Mouse (Mus musculus): ENCODE measurements at regions not wholly inside any gene's neighbourhood (a gene's known extent, or its start where the extent isn't known, plus 50 kb on each side); places are given as distances from the start of the nearest gene placed in this dataset.

GRCm38 (mm10) chr4:7154256-7154655, 1084.6 kb downstream of the Car8 start:
- no peak for TF ChIP-seq NRF1 (IDR thresholded peaks at IDR 0.05; ENCODE audit: low read depth, low read length)
- no peak for TF ChIP-seq ZC3H11A (IDR thresholded peaks at IDR 0.05; ENCODE audit: low read depth, low read length)
- no peak for TF ChIP-seq CTCF (conservative IDR thresholded peaks at IDR 0.05 in 1 of 2, IDR thresholded peaks at IDR 0.05 in 1 of 2; ENCODE audit: low read depth in 2 of 2, low read length in 2 of 2)
- TF ChIP-seq MAFK (IDR thresholded peaks at IDR 0.05; ENCODE audit: insufficient replicate concordance, low read length): no peak
- TF ChIP-seq IRF4 (IDR thresholded peaks at IDR 0.05; ENCODE audit: low read depth, low read length): peak; percentile 90
- no peak for TF ChIP-seq POLR2A (IDR thresholded peaks at IDR 0.05; ENCODE audit: low read depth, low read length)
- no peak for TF ChIP-seq ZMIZ1 (IDR thresholded peaks at IDR 0.05; ENCODE audit: low read depth, low read length)
- TF ChIP-seq USF1 (IDR thresholded peaks at IDR 0.05; ENCODE audit: low read depth, low read length): no peak
- TF ChIP-seq E2F4 (IDR thresholded peaks at IDR 0.05; ENCODE audit: insufficient replicate concordance, low read depth, low read length): no peak
- no peak for TF ChIP-seq TBP (conservative IDR thresholded peaks at IDR 0.05; ENCODE audit: low read depth, low read length)
- TF ChIP-seq BHLHE40 (IDR thresholded peaks at IDR 0.05; ENCODE audit: low read depth, low read length): peak; percentile 28; the same call in 1 of the 2 replicates

Measured in CH12.LX (cell line).